Mouse (Mus musculus) MN1 (cell line): ENCODE measurements around the gene Fut2.
A peak's percentile ranks its signal among the peaks of the same experiment; 100 is the strongest.

Source experiments
- DNase-seq: peaks from one replicate; pipeline ENCODE4 v3.0.0-alpha.2; 2016; ENCODE audit warnings: low spot score

Fut2 gene

GRCm38 (mm10) chr7:45666161-45666560, at the start of gene Fut2:
Gene Fut2, minus strand, starts transcription at chr7:45666394.
- DNase-seq = no peak

GRCm38 (mm10) chr7:45715090-45715708, 49.0 kb upstream of the Fut2 start, which contains the start of gene Rpl18:
Gene Rpl18, plus strand, starts transcription at chr7:45715457.
- peak; percentile 95 for DNase-seq

GRCm38 (mm10) chr7:45714630-45715089, 48.5 kb upstream of the Fut2 start:
- DNase-seq = peak; percentile 32

GRCm38 (mm10) chr7:45713881-45714520, 47.8 kb upstream of the Fut2 start:
- no peak for DNase-seq

GRCm38 (mm10) chr7:45713396-45713795, 47.2 kb upstream of the Fut2 start:
- no peak for DNase-seq

- DNase-seq = no peak
Observed at GRCm38 (mm10) chr7:45712022-45712757, 46.0 kb upstream of the Fut2 start.

- no peak for DNase-seq
Observed at GRCm38 (mm10) chr7:45711316-45712021, 45.3 kb upstream of the Fut2 start.

GRCm38 (mm10) chr7:45710477-45711191, 44.4 kb upstream of the Fut2 start:
- DNase-seq = no peak

GRCm38 (mm10) chr7:45709677-45710355, 43.6 kb upstream of the Fut2 start:
- no peak for DNase-seq

GRCm38 (mm10) chr7:45709036-45709435, 42.8 kb upstream of the Fut2 start:
- peak; percentile 67 for DNase-seq

GRCm38 (mm10) chr7:45708221-45708761, 42.1 kb upstream of the Fut2 start:
- no peak for DNase-seq

GRCm38 (mm10) chr7:45707375-45707967, 41.3 kb upstream of the Fut2 start:
- peak; percentile 93 for DNase-seq

GRCm38 (mm10) chr7:45706721-45707241, 40.6 kb upstream of the Fut2 start:
- peak; percentile 85 for DNase-seq

- DNase-seq = peak; percentile 59
Observed at GRCm38 (mm10) chr7:45705873-45706281, 39.7 kb upstream of the Fut2 start.

- no peak for DNase-seq
Observed at GRCm38 (mm10) chr7:45705443-45705864, 39.3 kb upstream of the Fut2 start.

- peak; percentile 97 for DNase-seq
Observed at GRCm38 (mm10) chr7:45704730-45705442, 38.7 kb upstream of the Fut2 start, which contains the start of gene Dbp. Gene Dbp, plus strand, starts transcription at chr7:45705088.

GRCm38 (mm10) chr7:45704046-45704559, 37.9 kb upstream of the Fut2 start:
- DNase-seq = peak; percentile 84

- DNase-seq = no peak
Observed at GRCm38 (mm10) chr7:45703521-45704033, 37.4 kb upstream of the Fut2 start.
